Comparison of ENCODE assay signal across 11 mouse cellular contexts in the genomic region with DNA sequence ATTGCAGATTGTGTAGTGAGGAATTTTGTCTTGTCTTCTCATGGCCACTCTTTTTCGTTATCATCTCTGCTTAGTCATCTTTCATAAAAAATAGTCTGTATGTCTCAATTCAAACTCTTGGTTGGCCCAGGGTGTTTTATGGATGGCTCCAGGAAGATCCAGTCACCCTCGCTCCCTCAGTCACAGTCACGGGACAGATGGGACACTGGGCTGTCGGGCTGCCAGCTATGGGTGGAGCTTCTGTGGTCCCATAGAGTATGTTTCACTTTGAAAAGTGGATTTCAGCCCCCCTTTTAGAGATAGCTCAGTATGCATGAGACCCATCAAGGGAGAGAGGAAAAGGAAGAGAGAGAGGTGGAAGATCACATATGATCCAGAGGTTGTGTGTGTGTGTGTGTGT.
"Had no signal": no experiment of that assay in that cellular context is flagged by ENCODE, and none has a peak within 500 bp of the region (broad histone marks: within the 10 kb centered on the region; RNA-seq: fewer than 3 reads in every experiment).

No protein-coding gene starts in this region.

- H3K9ac ChIP-seq: limb, embryonic 13.5 days; liver, embryonic 14.5 days; lung, embryonic 14.5 days; midbrain, embryonic 12.5 days; neural tube, embryonic 13.5 days; stomach, embryonic 15.5 days had no signal

- H3K4me1 ChIP-seq: midbrain, embryonic 12.5 days; neural tube, embryonic 13.5 days; stomach, embryonic 15.5 days had no signal

- H3K27ac ChIP-seq: limb, embryonic 13.5 days; liver, embryonic 14.5 days; midbrain, embryonic 12.5 days; neural tube, embryonic 13.5 days; stomach, embryonic 15.5 days had no signal

- H3K4me3 ChIP-seq: limb, embryonic 13.5 days; midbrain, embryonic 12.5 days; neural tube, embryonic 13.5 days; stomach, embryonic 15.5 days had no signal

- DNase-seq: kidney, adult 8-10 months; kidney, postnatal 36 days; lung, embryonic 14.5 days; retina, postnatal 1 day; thymus, adult 2 months; thymus, postnatal 25 days had no signal

- H3K27me3 ChIP-seq: limb, embryonic 13.5 days; midbrain, embryonic 12.5 days; neural tube, embryonic 13.5 days; stomach, embryonic 15.5 days had no signal

- H3K36me3 ChIP-seq: limb, embryonic 13.5 days; midbrain, embryonic 12.5 days; neural tube, embryonic 13.5 days; stomach, embryonic 15.5 days had no signal
